Mouse (Mus musculus) embryonic fibroblast, embryonic 13.5 days (primary cell): ENCODE results near the gene Slc31a1.

Experiments used
- CTCF ChIP-seq: IDR thresholded peaks from 2 replicates; pipeline ENCODE4 v1.5.1; 2011; ENCODE audit warnings: mild to moderate bottlenecking, control low read depth, low read length, moderate library complexity, borderline replicate concordance; ENCODE audit not compliant: insufficient read depth
- POLR2A ChIP-seq: IDR thresholded peaks from 2 replicates; pipeline ENCODE4 v1.6.1; 2011; ENCODE audit warnings: low read depth, mild to moderate bottlenecking, control low read depth, low read length, moderate library complexity

DNA sequence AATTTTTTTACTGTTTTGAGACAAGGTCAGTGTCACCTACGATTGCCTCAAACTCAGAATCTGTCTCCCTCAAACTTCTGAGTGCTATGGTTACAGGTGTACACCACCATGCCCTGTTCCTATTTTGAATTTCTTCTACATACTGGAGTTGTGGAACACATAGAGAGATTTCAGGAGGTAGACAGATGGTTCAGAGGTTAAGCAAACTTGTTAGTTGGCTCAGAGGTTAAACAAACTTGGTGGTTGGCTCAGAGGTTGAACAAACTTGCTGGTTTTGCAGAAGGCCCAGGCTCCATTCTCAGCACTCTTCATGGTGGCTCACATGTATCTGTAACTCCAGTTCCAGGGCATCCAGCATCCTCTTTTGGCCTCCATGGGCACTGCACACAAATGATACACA, 23.6 kb downstream of the Slc31a1 start:
- TF ChIP-seq CTCF (no peak), POLR2A (no peak)
